Comparison of ENCODE assay signal across 19 mouse cellular contexts in the genomic region with DNA sequence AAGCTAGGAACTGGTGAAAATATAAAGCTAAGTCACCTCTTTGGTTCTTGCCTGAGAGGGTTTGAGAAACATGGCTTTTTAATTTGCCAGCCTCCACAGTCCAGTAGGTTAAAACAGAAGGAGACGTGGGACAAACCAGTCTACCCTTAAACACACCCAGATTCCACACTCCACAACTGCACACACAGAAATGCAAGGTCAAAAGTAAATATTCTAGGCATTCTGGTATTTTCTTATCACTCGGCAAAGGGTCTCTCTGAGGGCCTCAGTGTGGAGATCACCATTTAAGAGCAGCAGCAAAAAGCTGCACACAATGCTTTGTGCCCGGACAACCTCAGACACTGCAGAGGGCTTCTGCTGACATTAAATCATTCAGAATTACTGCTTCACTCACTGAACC.
"Had no signal": no experiment of that assay in that cellular context is flagged by ENCODE, and none has a peak within 500 bp of the region (broad histone marks: within the 10 kb centered on the region; RNA-seq: fewer than 3 reads in every experiment).

No protein-coding gene starts in this region.

- H3K9me3 ChIP-seq: limb, embryonic 12.5 days; limb, embryonic 15.5 days; megakaryocyte, embryonic 14.5 days; midbrain, embryonic 10.5 days; midbrain, embryonic 13.5 days had no signal

- H3K36me3 ChIP-seq: limb, embryonic 12.5 days; limb, embryonic 15.5 days; midbrain, embryonic 10.5 days; midbrain, embryonic 13.5 days had no signal

- H3K27ac ChIP-seq: limb, embryonic 12.5 days; limb, embryonic 15.5 days; liver, embryonic 14.5 days; midbrain, embryonic 10.5 days; midbrain, embryonic 13.5 days had no signal

- H3K4me1 ChIP-seq: midbrain, embryonic 10.5 days; midbrain, embryonic 13.5 days had no signal

- H3K4me3 ChIP-seq: limb, embryonic 12.5 days; limb, embryonic 15.5 days; megakaryocyte, embryonic 14.5 days; midbrain, embryonic 10.5 days; midbrain, embryonic 13.5 days; myocyte had no signal

- H3K9ac ChIP-seq: limb, embryonic 12.5 days; limb, embryonic 15.5 days; liver, embryonic 14.5 days; liver, postnatal 0 days; midbrain, embryonic 13.5 days had no signal

- H3K4me2 ChIP-seq: limb, embryonic 12.5 days; limb, embryonic 15.5 days; liver, embryonic 11.5 days; midbrain, embryonic 13.5 days had no signal

- DNase-seq: kidney, adult 18-20 months; kidney, adult 9 months; kidney, postnatal 14 days; kidney, postnatal 4 days; left cerebral cortex, postnatal 4 days; liver, postnatal 0 days; thymus, adult 18-20 months; thymus, postnatal 36 days had no signal

- H3K27me3 ChIP-seq: limb, embryonic 12.5 days; limb, embryonic 15.5 days; megakaryocyte, embryonic 14.5 days; midbrain, embryonic 13.5 days had no signal

- ATAC-seq: inflammation-experienced regulatory T-cells, adult 6 months; intestine, embryonic 16.5 days; liver, postnatal 0 days; midbrain, embryonic 13.5 days; midbrain, embryonic 16.5 days had no signal
